Mouse (Mus musculus): ENCODE results near the gene Gm13696.
"Not testable (repeated sequence)": the region's sequence is repeated elsewhere in the genome, so short reads cannot be mapped to it uniquely, and the experiment has no call there.

The Gm13696 gene

GRCm38 (mm10) chr2:83972823-83973222 is at the start of gene Gm13696:
Gm13696 (plus strand) TSS chr2:83973123.
- not testable (repeated sequence) for DNase-seq (ENCODE audit: extremely low spot score)

GRCm38 (mm10) chr2:83929478-83930088 is 43.3 kb upstream of the Gm13696 start:
- no peak for DNase-seq (ENCODE audit: extremely low spot score)

GRCm38 (mm10) chr2:83940931-83941361 is 32.0 kb upstream of the Gm13696 start, which contains the start of gene Zswim2:
Zswim2 (minus strand) TSS chr2:83941228.
- peak; percentile 75 for DNase-seq (ENCODE audit: extremely low spot score)

DNA sequence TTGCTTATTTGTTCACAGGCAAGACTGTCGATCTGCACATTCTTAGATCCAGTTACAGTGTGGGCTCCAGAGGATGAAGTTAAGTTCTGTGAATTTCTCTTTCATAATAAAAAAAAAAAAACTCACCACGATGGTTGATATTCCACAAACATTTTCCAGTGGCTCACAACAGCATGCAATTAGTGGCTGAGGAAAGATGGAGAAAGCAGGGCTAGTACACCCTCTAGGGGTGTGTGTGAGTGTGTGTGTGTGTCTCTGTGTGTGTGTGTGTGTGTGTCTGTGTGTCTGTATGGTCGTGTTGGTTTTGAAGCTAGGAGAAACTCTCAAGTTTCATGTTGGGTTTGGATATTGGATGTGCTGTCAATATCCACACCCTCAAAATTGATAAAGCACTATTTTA is 31.5 kb upstream of the Gm13696 start:
- no peak for DNase-seq (ENCODE audit: extremely low spot score)

DNA sequence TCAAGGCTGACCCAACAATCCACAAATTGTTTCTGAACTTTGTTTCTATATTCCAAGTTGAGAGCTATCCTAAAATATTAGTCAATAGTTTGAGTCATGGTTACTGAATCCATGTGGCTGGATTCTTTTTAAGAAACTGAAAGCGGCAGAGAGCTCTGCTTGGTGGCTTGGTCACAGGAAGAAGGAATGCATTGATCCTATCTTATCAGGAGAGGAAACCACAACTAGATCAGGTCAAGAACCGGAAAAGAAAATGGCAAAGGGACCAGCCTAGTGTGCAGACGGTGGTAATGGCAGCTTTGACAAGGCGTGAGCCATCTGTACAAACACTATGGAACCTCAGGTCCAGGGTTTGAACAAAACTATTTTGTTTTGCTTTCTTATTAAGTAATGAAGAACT is 31.1 kb upstream of the Gm13696 start:
- DNase-seq (ENCODE audit: extremely low spot score), result no peak

- not testable (repeated sequence) for DNase-seq (ENCODE audit: extremely low spot score)
Measured at GRCm38 (mm10) chr2:83955393-83955792, 17.5 kb upstream of the Gm13696 start, which contains the start of gene Gm13698. Gm13698 (plus strand) TSS chr2:83955693.

DNA sequence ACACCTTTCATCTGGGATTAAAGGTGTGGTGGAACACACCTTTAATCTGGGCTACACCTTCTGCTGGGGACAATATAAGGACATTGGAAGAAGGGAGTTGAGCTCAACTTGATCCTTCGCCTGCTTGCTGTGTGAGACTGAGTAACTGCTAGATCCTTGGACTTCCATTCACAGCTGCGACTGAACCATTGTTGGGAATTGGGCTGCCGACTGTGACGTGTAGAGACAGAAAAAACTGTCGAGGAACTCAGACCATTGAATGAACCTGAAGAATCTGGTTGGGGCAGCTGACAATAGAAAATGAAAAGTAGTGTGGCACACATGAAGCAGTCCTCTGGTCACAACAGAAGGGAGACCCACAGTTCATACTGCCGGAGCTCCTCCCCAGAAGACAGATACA is 11.7 kb upstream of the Gm13696 start, which contains the start of gene Gm13693:
Gene Gm13693 (plus strand): TSS at position 301 of the 400 bp plus-strand sequence.
- DNase-seq (ENCODE audit: extremely low spot score), result not testable (repeated sequence)

DNA sequence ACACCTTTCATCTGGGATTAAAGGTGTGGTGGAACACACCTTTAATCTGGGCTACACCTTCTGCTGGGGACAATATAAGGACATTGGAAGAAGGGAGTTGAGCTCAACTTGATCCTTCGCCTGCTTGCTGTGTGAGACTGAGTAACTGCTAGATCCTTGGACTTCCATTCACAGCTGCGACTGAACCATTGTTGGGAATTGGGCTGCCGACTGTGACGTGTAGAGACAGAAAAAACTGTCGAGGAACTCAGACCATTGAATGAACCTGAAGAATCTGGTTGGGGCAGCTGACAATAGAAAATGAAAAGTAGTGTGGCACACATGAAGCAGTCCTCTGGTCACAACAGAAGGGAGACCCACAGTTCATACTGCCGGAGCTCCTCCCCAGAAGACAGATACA is 5.9 kb upstream of the Gm13696 start, which contains the start of gene Gm13695:
Gene Gm13695 (plus strand): TSS at position 301 of the 400 bp plus-strand sequence.
- DNase-seq (ENCODE audit: extremely low spot score), result not testable (repeated sequence)

- not testable (repeated sequence) for DNase-seq (ENCODE audit: extremely low spot score)
Measured at GRCm38 (mm10) chr2:83978633-83979032, 5.7 kb downstream of the Gm13696 start, which contains the start of gene Gm13694. Gm13694 (plus strand) TSS chr2:83978933.

GRCm38 (mm10) chr2:83984443-83984842 is 11.5 kb downstream of the Gm13696 start, which contains the start of gene Gm13697:
Gm13697 (plus strand) TSS chr2:83984743.
- not testable (repeated sequence) for DNase-seq (ENCODE audit: extremely low spot score)

- DNase-seq (ENCODE audit: extremely low spot score), result not testable (repeated sequence)
Measured at GRCm38 (mm10) chr2:83990253-83990652, 17.3 kb downstream of the Gm13696 start, which contains the start of gene Gm13691. Gm13691 (plus strand) TSS chr2:83990553.

- DNase-seq (ENCODE audit: extremely low spot score), result not testable (repeated sequence)
Measured at GRCm38 (mm10) chr2:83993639-83994255, 20.8 kb downstream of the Gm13696 start.

- DNase-seq (ENCODE audit: extremely low spot score), result not testable (repeated sequence)
Measured at GRCm38 (mm10) chr2:83994526-83994925, 21.6 kb downstream of the Gm13696 start.

GRCm38 (mm10) chr2:84008913-84009312 is 36.0 kb downstream of the Gm13696 start:
- no peak for DNase-seq (ENCODE audit: extremely low spot score)

- DNase-seq (ENCODE audit: extremely low spot score), result no peak
Measured at GRCm38 (mm10) chr2:84009818-84010217, 36.9 kb downstream of the Gm13696 start.

GRCm38 (mm10) chr2:84014572-84014971 is 41.6 kb downstream of the Gm13696 start:
- DNase-seq (ENCODE audit: extremely low spot score), result no peak

GRCm38 (mm10) chr2:84016291-84016690 is 43.4 kb downstream of the Gm13696 start:
- not testable (repeated sequence) for DNase-seq (ENCODE audit: extremely low spot score)

DNA sequence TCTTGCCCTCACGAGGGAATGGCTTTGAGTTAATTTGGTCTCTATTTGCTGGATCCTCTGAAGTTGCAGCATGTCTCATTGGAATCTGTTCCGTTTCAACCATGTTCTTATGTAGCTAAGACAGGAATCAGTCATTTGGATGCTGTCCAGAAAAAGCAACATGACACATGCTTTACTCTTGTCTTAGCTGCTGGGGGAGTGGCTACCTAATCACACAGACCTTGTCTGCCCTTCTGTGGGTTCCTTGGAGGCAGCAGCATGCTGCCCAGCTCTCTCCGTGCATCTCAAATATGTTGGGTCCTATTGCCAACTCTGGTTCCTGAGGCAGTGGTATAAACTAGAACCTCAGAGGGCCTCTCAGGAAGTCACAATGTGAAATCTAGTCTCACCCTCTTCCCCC is 45.4 kb downstream of the Gm13696 start:
- no peak for DNase-seq (ENCODE audit: extremely low spot score)

- no peak for DNase-seq (ENCODE audit: extremely low spot score)
Measured at GRCm38 (mm10) chr2:84019519-84020305, 46.8 kb downstream of the Gm13696 start.

DNA sequence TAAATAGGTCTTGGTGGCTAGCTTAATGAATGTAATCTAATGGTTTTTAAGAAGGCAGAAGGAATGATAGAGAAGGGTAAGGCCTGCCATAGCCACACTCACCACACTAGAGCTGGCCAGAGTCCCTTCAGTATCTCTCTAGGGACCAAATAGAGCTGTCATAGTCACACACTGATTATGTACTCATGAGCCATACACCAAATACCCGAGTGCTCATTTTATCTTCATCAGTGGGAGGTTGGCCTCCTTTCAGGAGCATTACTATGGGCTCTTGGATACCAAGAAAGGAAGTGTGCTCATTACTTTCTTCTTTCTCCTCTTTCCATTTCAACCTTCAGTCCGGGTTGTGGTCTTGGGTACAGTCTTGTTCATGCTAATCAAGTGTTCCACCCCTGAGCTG is 49.0 kb downstream of the Gm13696 start:
- no peak for DNase-seq (ENCODE audit: extremely low spot score)

GRCm38 (mm10) chr2:84022905-84023304 is 50.0 kb downstream of the Gm13696 start:
- DNase-seq (ENCODE audit: extremely low spot score), result no peak

- DNase-seq (ENCODE audit: extremely low spot score), result no peak
Measured at GRCm38 (mm10) chr2:84023319-84023718, 50.4 kb downstream of the Gm13696 start.
